Mouse (Mus musculus): ENCODE data around the gene Atp2c2.

DNA sequence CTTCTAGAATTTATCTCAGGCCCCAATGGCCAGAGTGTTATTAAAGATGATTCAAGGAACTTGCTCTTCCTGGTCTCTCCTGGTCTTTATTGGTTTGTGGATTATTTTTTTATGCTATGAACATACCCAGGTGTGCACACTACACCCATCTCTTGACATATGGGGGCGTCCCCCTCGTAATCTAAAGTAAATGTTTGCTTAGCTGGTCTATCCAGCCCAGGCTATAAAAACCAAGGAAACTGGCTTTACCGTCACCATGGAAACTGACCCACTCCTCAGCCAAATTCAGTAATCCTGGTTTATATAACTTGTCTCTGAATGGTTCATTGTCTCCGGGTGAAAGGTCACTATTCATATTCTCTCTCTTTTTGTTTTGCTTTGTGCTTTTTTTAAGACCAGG is 40.8 kb downstream of the Atp2c2 start:
- TF ChIP-seq GATA1 (IDR thresholded peaks at IDR 0.05; ENCODE audit: borderline replicate concordance, low read length) (no peak), FLI1 (IDR thresholded peaks at IDR 0.05; ENCODE audit: low read length) (no peak)

All from megakaryocyte, embryonic 14.5 days (primary cell).